In the genomic region with DNA sequence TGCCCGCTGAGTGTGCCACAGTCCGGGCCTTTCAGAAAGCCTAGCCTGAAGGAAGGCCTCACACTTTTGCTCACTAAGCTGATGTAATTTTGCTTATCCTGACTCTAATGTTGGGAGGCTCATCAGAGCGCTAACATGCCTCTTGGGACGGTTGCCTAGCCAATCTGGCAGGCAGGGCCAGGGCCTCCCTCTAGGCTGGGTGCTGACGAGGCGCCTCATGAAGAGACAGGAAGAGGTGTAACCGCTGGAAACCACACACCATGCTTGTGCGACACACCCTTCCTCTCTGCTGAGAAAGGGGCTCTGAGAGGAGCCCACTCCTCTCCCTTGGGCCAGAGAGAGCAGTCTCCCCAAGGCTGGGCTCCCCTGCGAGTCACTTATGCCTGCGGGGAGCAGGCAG, we compare ENCODE assay signal across 11 mouse cellular contexts. TPM values are rescaled to one million over a fixed set of nuclear protein-coding genes. Genes with fewer than 3 reads are reported as not detected.
A peak's percentile ranks its signal among the peaks of the same experiment; 100 is the strongest.
DNase-seq lines count a peak whose midpoint lies in the region; ATAC-seq lines count a peak whose summit lies in the region.
"Had no signal": no experiment of that assay in that cellular context is flagged by ENCODE, and none has a peak within 500 bp of the region (broad histone marks: within the 10 kb centered on the region; RNA-seq: fewer than 3 reads in every experiment).

No protein-coding gene starts in this region.

- no peaks in the 10 kb centered on the region for H3K27me3 ChIP-seq in neural tube, embryonic 15.5 days (replicated peaks)
- H3K27me3 ChIP-seq: lung, embryonic 15.5 days; Patski had no signal

- H3K4me3 ChIP-seq in neural tube, embryonic 15.5 days (replicated peaks) = no peak overlapping the region
- H3K4me3 ChIP-seq: lung, embryonic 15.5 days had no signal

- ATAC-seq in common myeloid progenitor, adult 5-6 weeks (replicated peaks; ENCODE audit: low read depth, poor library complexity, severe bottlenecking) = peak; percentile 67
- ATAC-seq in neural tube, embryonic 15.5 days (ENCODE audit: low FRiP score) = no peak
- ATAC-seq: Patski had no signal

- H3K27ac ChIP-seq in neural tube, embryonic 15.5 days (replicated peaks) = no peak overlapping the region
- H3K27ac ChIP-seq: lung, embryonic 15.5 days had no signal

- 83% methylated on average over 10 of the region's 10 CpGs for WGBS in neural tube, embryonic 15.5 days

- H3K9ac ChIP-seq in neural tube, embryonic 15.5 days (replicated peaks) = no peak overlapping the region
- H3K9ac ChIP-seq: lung, embryonic 15.5 days had no signal

- no peaks in the 10 kb centered on the region for H3K36me3 ChIP-seq in neural tube, embryonic 15.5 days
- H3K36me3 ChIP-seq: lung, embryonic 15.5 days had no signal

- peak; percentile 32 for DNase-seq in gastrocnemius, postnatal 25 days
- no peak for DNase-seq in gastrocnemius, postnatal 36 days
- peak; percentile 39 to 64 for DNase-seq in lung, postnatal 4 days
- DNase-seq in thymus, postnatal 0 days (ENCODE audit: low spot score) = peak; percentile 81
- no peak for DNase-seq in kidney, adult 8-10 months
- DNase-seq in embryo, embryonic 11 days = no peak
- DNase-seq: kidney, adult 11 months had no signal

- H3K4me1 ChIP-seq in neural tube, embryonic 15.5 days = no peaks in the 10 kb centered on the region
- H3K4me1 ChIP-seq: lung, embryonic 15.5 days had no signal

- no peak overlapping the region for H3K4me2 ChIP-seq in neural tube, embryonic 15.5 days
- H3K4me2 ChIP-seq: lung, embryonic 15.5 days had no signal

- intact Hi-C loops in gastrocnemius, postnatal 36 days (cut with DNase I) = no loop called here

- H3K9me3 ChIP-seq in neural tube, embryonic 15.5 days (replicated peaks) = no peaks in the 10 kb centered on the region
- H3K9me3 ChIP-seq: lung, embryonic 15.5 days had no signal

RNA-seq across cellular contexts. Expression of a gene that starts 30.3 kb away (rescaled TPM):
- under 1 TPM; 0.67 to 0.94 TPM for total RNA-seq in gastrocnemius, postnatal 25 days (2021)
- under 1 TPM; 0.66 to 0.96 TPM for total RNA-seq in gastrocnemius, postnatal 36 days (2021)
- 0.41 TPM in 1 of 2 replicates, not detected in the other for total RNA-seq in common myeloid progenitor, adult 5-6 weeks (2017)
- polyA plus RNA-seq in thymus, postnatal 0 days (2015; fragmentation: Nextera tagmentation; extraction: Ambion mirVana) = 0.96 and 1.3 TPM in 2 replicates
- 4.9 and 5.4 TPM in 2 replicates for polyA plus RNA-seq in neural tube, embryonic 15.5 days (2015; fragmentation: Nextera tagmentation; extraction: Ambion mirVana)

RNA-seq across cellular contexts. Expression of a gene that starts 31.5 kb away (rescaled TPM):
- 1 to 10 TPM; 2.2 to 2.8 TPM for total RNA-seq in gastrocnemius, postnatal 25 days (2021)
- total RNA-seq in gastrocnemius, postnatal 36 days (2021) = 1 to 10 TPM; 1.3 to 1.5 TPM
- 59.8 and 61.7 TPM in 2 replicates for total RNA-seq in common myeloid progenitor, adult 5-6 weeks (2017)
- polyA plus RNA-seq in thymus, postnatal 0 days (2015; fragmentation: Nextera tagmentation; extraction: Ambion mirVana) = 75.7 and 83.1 TPM in 2 replicates
- polyA plus RNA-seq in neural tube, embryonic 15.5 days (2015; fragmentation: Nextera tagmentation; extraction: Ambion mirVana) = 37.1 and 50.5 TPM in 2 replicates

Comparison
In these comparisons a context has a peak if more than half of its experiments do, and no peak if none do; other contexts are left out.
1. DNase-seq: peak in gastrocnemius, postnatal 25 days (single experiment), lung, postnatal 4 days (2 of 2) and thymus, postnatal 0 days (single experiment); none in gastrocnemius, postnatal 36 days (0 of 2), kidney, adult 8-10 months (0 of 2) and embryo, embryonic 11 days (single experiment).
2. RNA of a gene that starts 31.5 kb away (total RNA-seq): 59.8 to 61.7 TPM in common myeloid progenitor, adult 5-6 weeks; 2.2 to 2.8 TPM in gastrocnemius, postnatal 25 days and 1.3 to 1.5 TPM in gastrocnemius, postnatal 36 days; every median in the first group is over 10 times any median in the second.